Mouse (Mus musculus) CH12.LX (cell line): ENCODE data around the gene Fosl1. TPM values are rescaled to one million over a fixed set of nuclear protein-coding genes. Genes with fewer than 3 reads are reported as not detected.

Experiments
- DNase-seq: peaks from one replicate; pipeline ENCODE4 v3.0.0-alpha.2; 2013; ENCODE audit errors: extremely low read depth
- H3K27ac ChIP-seq: 2 replicates; pipeline ENCODE4 v1.5.1; 2012; ENCODE audit warnings: low read depth, mild to moderate bottlenecking, control low read depth, moderate library complexity; ENCODE audit not compliant: insufficient read depth
- H3K27me3 ChIP-seq: replicated peaks from 2 replicates; pipeline ENCODE3; 2012; ENCODE audit warnings: inconsistent platforms
- H3K36me3 ChIP-seq, 2 experiments: replicated peaks in 1 of 2; 2 replicates each; pipeline versions ENCODE3 to v1.6.1; 2012; ENCODE audit warnings: inconsistent platforms in 1 of 2, low read length in 1 of 2, mild to moderate bottlenecking in 1 of 2, mixed read lengths in 1 of 2, moderate library complexity in 1 of 2; ENCODE audit not compliant: control insufficient read depth in 1 of 2, insufficient read depth in 1 of 2
- H3K4me1 ChIP-seq, 2 experiments: 2 replicates each; pipeline ENCODE4 v1.6.1; 2012; ENCODE audit warnings: inconsistent platforms in 1 of 2, moderate library complexity in 1 of 2; ENCODE audit not compliant: insufficient read depth in 2 of 2, control insufficient read depth in 1 of 2
- H3K4me2 ChIP-seq: 2 replicates; pipeline ENCODE4 v1.6.1; 2012; ENCODE audit warnings: low read depth, mild to moderate bottlenecking, control low read depth; ENCODE audit not compliant: poor library complexity, insufficient read depth, severe bottlenecking
- H3K4me3 ChIP-seq, 3 experiments: fragments of 150-350 bp in 1 of 3; sonication (generic) in 1 of 3; replicated peaks in 1 of 3; 2 replicates each; pipeline versions ENCODE3 to v1.5.1; 2011 to 2012; ENCODE audit warnings: low read depth in 2 of 3, low read length in 2 of 3, mild to moderate bottlenecking in 2 of 3, moderate library complexity in 2 of 3, control low read depth in 1 of 3, improper control_type of control experiment in 1 of 3, inconsistent platforms in 1 of 3, mixed read lengths in 1 of 3; ENCODE audit not compliant: poor library complexity in 1 of 3
- H3K79me2 ChIP-seq: replicated peaks from 2 replicates; pipeline ENCODE4 v1.6.1; 2012; ENCODE audit warnings: mild to moderate bottlenecking, moderate library complexity; ENCODE audit not compliant: control insufficient read depth, poor library complexity, insufficient read depth, severe bottlenecking; ENCODE audit errors: extremely low read depth
- H3K9ac ChIP-seq: 2 replicates; pipeline ENCODE4 v1.6.1; 2012; ENCODE audit warnings: low read depth, mild to moderate bottlenecking, control low read depth, moderate library complexity; ENCODE audit not compliant: insufficient read depth
- H3K9me3 ChIP-seq: replicated peaks from 2 replicates; pipeline ENCODE3; 2012; ENCODE audit warnings: low read length, inconsistent platforms, mixed read lengths
- CTCF ChIP-seq, 2 experiments: IDR thresholded peaks in 1 of 2; conservative IDR thresholded peaks in 1 of 2; 2 replicates each; pipeline ENCODE4 v1.5.1; 2011 to 2012; ENCODE audit warnings: low read depth in 2 of 2, low read length in 2 of 2, improper control_type of control experiment in 1 of 2, inconsistent platforms in 1 of 2, mild to moderate bottlenecking in 1 of 2, moderate library complexity in 1 of 2
- GABPA ChIP-seq: IDR thresholded peaks from 2 replicates; pipeline ENCODE4 v1.6.1; 2012; ENCODE audit warnings: low read depth, low read length, improper control_type of control experiment, inconsistent platforms; ENCODE audit not compliant: insufficient replicate concordance
- JUN ChIP-seq: IDR thresholded peaks from 2 replicates; pipeline ENCODE4 v1.6.1; 2011; ENCODE audit warnings: low read depth, mild to moderate bottlenecking, low read length, improper control_type of control experiment, moderate library complexity; ENCODE audit not compliant: insufficient read depth
- MAZ ChIP-seq: IDR thresholded peaks from 2 replicates; pipeline ENCODE4 v1.6.1; 2012; ENCODE audit warnings: low read depth, mild to moderate bottlenecking, inconsistent platforms, low read length, improper control_type of control experiment, moderate library complexity
- MEF2A ChIP-seq: IDR thresholded peaks from 2 replicates; pipeline ENCODE4 v1.6.1; 2014; ENCODE audit warnings: low read depth, mild to moderate bottlenecking, inconsistent platforms, low read length, improper control_type of control experiment, borderline replicate concordance
- MYC ChIP-seq: IDR thresholded peaks from 2 replicates; pipeline ENCODE4 v1.6.1; 2011; ENCODE audit warnings: low read depth, mild to moderate bottlenecking, improper control_type of control experiment, low read length
- RAD21 ChIP-seq: IDR thresholded peaks from 2 replicates; pipeline ENCODE4 v1.6.1; 2011; ENCODE audit warnings: low read depth, mild to moderate bottlenecking, low read length, improper control_type of control experiment, moderate library complexity
- SMC3 ChIP-seq: IDR thresholded peaks from 2 replicates; pipeline ENCODE4 v1.6.1; 2011; ENCODE audit warnings: low read depth, low read length, improper control_type of control experiment
- ZNF384 ChIP-seq: IDR thresholded peaks from 2 replicates; pipeline ENCODE4 v1.6.1; 2012; ENCODE audit warnings: low read depth, low read length, improper control_type of control experiment, inconsistent platforms
- dilution Hi-C: fragments of 300-500 bp; cut with MboI; formaldehyde crosslinking; loops from 2 replicates; pipeline ENCODE4 v1.14.3; 2020; ENCODE audit warnings: low sequenced_read_pairs; ENCODE audit not compliant: extremely low pct_unique_long_range_greater_than_20kb, extremely low pct_ligation_motif_present
- in situ Hi-C: fragments of 300-500 bp; cut with MboI; formaldehyde crosslinking; loops from 3 replicates; pipeline ENCODE4 v1.14.3; 2019; ENCODE audit warnings: low sequenced_read_pairs, low pct_ligation_motif_present, low pct_unique_long_range_greater_than_20kb, mixed read lengths
- polyA plus RNA-seq: library from polyadenylated mRNA; unstranded; fragments of >175 nt; gene quantifications from 2 replicates; pipeline ENCODE4 v1.2.1, GENCODE M21; 2012; ENCODE audit warnings: low read depth; ENCODE audit not compliant: insufficient read length
- total RNA-seq, 2 experiments: library from RNA; depleted of rRNA; stranded (reverse); fragments of 300-350 nt in 1 of 2; fragments of >200 nt in 1 of 2; gene quantifications; 2 replicates each; pipeline ENCODE4 v1.2.3; 2012 to 2014

Gene Fosl1
- total and polyA plus RNA-seq, 3 experiments: not detected

DNA sequence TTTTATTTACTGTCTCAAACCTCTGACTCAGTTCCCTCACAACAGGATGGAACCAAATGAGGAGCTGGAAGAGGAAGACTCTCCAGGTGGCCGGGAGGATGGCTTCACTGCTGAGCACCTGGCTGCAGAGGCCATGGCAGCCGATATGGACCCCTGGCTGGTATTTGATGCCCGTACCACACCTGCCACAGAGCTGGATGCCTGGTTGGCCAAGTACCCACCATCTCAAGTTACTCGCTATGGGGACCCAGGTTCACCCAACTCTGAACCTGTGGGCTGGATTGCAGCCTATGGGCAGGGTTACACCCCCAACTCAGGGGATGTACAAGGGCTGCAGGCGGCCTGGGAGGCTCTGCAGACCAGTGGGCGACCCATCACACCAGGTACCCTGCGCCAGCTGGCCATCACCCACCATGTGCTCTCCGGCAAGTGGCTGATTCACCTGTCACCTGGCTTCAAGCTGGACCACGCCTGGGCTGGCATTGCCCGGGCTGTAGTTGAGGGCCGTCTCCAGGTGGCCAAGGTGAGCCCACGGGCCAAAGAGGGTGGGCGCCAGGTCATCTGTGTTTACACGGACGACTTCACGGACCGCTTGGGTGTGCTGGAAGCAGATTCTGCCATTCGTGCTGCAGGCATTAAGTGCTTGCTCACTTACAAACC lies 21.3 kb upstream of the Fosl1 start:
- Histone ChIP-seq H3K9me3 (no peaks in the 10 kb centered on the region), H3K4me2 (peak overlapping the region; percentile 86), H3K27me3 (no peaks in the 10 kb centered on the region), H3K9ac (peak overlapping the region; percentile 83), H3K79me2 (no peaks in the 10 kb centered on the region; the same call in 1 of the 2 replicates)
- peak; percentile 17 for DNase-seq
- in situ Hi-C loops: no loop called here
- TF ChIP-seq GABPA: no peak
- 0 out of 2 replicates have a peak, but pooled peaks have one; percentile 5 for TF ChIP-seq MEF2A
- TF ChIP-seq, all 38 proteins: peak for 1
- peaks cover 28 to 44% of the 10 kb centered on the region in 2 experiments for H3K36me3 ChIP-seq
- H3K27ac ChIP-seq: no peak overlapping the region
- H3K4me3 ChIP-seq: peak overlapping the region; percentile 75 to 88 (median 85)
- dilution Hi-C loops: no loop called here
- peaks cover 21 to 44% of the 10 kb centered on the region in 2 experiments for H3K4me1 ChIP-seq

DNA sequence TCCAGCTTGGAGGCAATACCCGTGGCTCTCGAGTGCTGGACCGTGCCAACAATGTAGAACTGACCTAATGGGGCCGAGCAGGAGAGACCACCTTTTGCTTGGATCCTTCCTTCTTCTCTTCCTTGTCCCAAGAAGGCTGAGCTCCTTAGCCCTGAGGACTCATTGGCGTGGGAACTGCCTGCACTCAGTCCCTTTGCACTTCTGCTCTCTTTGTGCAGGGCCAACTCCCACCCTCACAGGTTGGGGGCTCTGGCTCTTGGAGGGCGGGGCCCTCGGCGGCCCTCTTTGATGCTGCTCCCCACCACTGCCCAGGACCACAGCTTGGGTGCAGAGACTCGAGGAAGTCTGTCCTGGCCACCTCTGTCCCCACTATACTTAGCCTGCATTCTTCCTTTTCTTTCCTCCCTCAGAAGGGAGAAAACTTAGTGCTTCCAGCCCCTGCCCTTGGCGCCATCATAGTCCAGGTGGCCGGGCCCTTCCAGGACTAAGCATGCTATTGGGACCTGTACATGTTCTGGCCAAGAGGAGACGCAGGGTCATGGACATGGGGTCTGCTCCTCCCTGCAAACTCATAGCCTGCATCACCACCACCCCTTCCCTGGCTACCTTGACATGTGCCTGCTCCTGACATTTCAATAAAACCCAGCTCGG lies 20.6 kb upstream of the Fosl1 start:
- Histone ChIP-seq H3K27me3 (no peaks in the 10 kb centered on the region), H3K4me3 (no peak overlapping the region), H3K9me3 (no peaks in the 10 kb centered on the region), H3K27ac (no peak overlapping the region), H3K4me1 (peaks cover 21 to 47% of the 10 kb centered on the region in 2 experiments), H3K79me2 (no peaks in the 10 kb centered on the region; the same call in 1 of the 2 replicates), H3K4me2 (no peak overlapping the region), H3K36me3 (peaks cover 27 to 37% of the 10 kb centered on the region in 2 experiments), H3K9ac (no peak overlapping the region)
- TF ChIP-seq MAZ: no peak
- DNase-seq: no peak
- in situ Hi-C loops (no loop called here), dilution Hi-C loops (no loop called here)

DNA sequence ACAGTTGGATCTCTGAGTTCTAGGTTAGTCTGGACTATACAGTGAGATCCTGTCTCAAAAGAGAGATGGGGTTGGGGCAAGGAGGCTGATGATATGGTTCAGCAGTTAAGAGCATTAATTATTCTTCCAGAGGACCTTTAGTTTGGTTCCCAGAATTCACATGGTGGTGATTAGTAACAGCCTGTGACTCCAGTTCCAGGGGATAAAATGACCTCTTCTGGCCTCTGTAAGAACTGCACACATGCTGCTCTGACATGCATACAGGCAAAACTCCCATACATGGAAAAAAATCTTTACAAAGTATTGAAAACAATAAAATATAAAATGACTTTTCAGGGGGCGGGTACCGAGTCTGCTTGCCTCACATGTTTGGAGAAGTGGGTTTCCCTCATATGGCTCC lies 19.3 kb upstream of the Fosl1 start:
- no peak overlapping the region for H3K27ac ChIP-seq
- in situ Hi-C loops: no loop called here
- DNase-seq: peak; percentile 36
- H3K9ac ChIP-seq: no peak overlapping the region
- TF ChIP-seq CTCF (conservative IDR thresholded peaks at IDR 0.05 in 1 of 2, IDR thresholded peaks at IDR 0.05 in 1 of 2; ENCODE audit: low read depth in 2 of 2, low read length in 2 of 2) (peak; percentile 42 to 74), JUN (no peak), RAD21 (peak; percentile 75), SMC3 (peak; percentile 66), MAZ (no peak), ZNF384 (no peak), MYC (no peak)
- peaks cover 16 to 25% of the 10 kb centered on the region in 2 experiments for H3K36me3 ChIP-seq
- dilution Hi-C loops: no loop called here
- H3K4me1 ChIP-seq: peaks cover 23 to 53% of the 10 kb centered on the region in 2 experiments
- H3K79me2 ChIP-seq: no peaks in the 10 kb centered on the region; the same call in 1 of the 2 replicates
- H3K4me2 ChIP-seq: no peak overlapping the region
- no peak overlapping the region for H3K4me3 ChIP-seq
- H3K27me3 ChIP-seq: no peaks in the 10 kb centered on the region
- H3K9me3 ChIP-seq: no peaks in the 10 kb centered on the region
